Mouse (Mus musculus): ENCODE measurements around the gene Samd11.
A peak's percentile ranks its signal among the peaks of the same experiment; 100 is the strongest.

The Samd11 gene

GRCm38 (mm10) chr4:156255078-156255839 is at the start of gene Samd11:
Gene Samd11, minus strand, starts transcription at chr4:156255657.
- DNase-seq (ENCODE audit: extremely low spot score, low spot score): peak; percentile 48

GRCm38 (mm10) chr4:156254361-156255077 is 938 bp downstream of the Samd11 start:
- peak; percentile 51 for DNase-seq (ENCODE audit: extremely low spot score, low spot score)

- no peak for DNase-seq (ENCODE audit: extremely low spot score, low spot score)
Observed at GRCm38 (mm10) chr4:156253043-156253442, 2.4 kb downstream of the Samd11 start.

- DNase-seq (ENCODE audit: extremely low spot score, low spot score): no peak
Observed at GRCm38 (mm10) chr4:156252619-156253018, 2.8 kb downstream of the Samd11 start.

- no peak for DNase-seq (ENCODE audit: extremely low spot score, low spot score)
Observed at GRCm38 (mm10) chr4:156252140-156252539, 3.3 kb downstream of the Samd11 start.

- DNase-seq (ENCODE audit: extremely low spot score, low spot score): no peak
Observed at GRCm38 (mm10) chr4:156251081-156251480, 4.4 kb downstream of the Samd11 start.

- DNase-seq (ENCODE audit: extremely low spot score, low spot score): no peak
Observed at GRCm38 (mm10) chr4:156249567-156249966, 5.9 kb downstream of the Samd11 start.

- peak; percentile 39 for DNase-seq (ENCODE audit: extremely low spot score, low spot score)
Observed at GRCm38 (mm10) chr4:156236651-156237447, 18.6 kb downstream of the Samd11 start.

- DNase-seq (ENCODE audit: extremely low spot score, low spot score): peak; percentile 96
Observed at GRCm38 (mm10) chr4:156235808-156236533, 19.5 kb downstream of the Samd11 start, which contains the start of gene Noc2l. Gene Noc2l, plus strand, starts transcription at chr4:156236010.

GRCm38 (mm10) chr4:156235360-156235770 is 20.1 kb downstream of the Samd11 start:
- no peak for DNase-seq (ENCODE audit: extremely low spot score, low spot score)

GRCm38 (mm10) chr4:156234701-156235213 is 20.7 kb downstream of the Samd11 start, which contains the start of gene Plekhn1:
Gene Plekhn1, minus strand, starts transcription at chr4:156234857.
- peak; percentile 84 for DNase-seq (ENCODE audit: extremely low spot score, low spot score)

GRCm38 (mm10) chr4:156234021-156234501 is 21.4 kb downstream of the Samd11 start:
- peak; percentile 60 for DNase-seq (ENCODE audit: extremely low spot score, low spot score)

- DNase-seq (ENCODE audit: extremely low spot score, low spot score): no peak
Observed at GRCm38 (mm10) chr4:156228393-156229024, 26.9 kb downstream of the Samd11 start.

- DNase-seq (ENCODE audit: extremely low spot score, low spot score): no peak
Observed at GRCm38 (mm10) chr4:156227752-156228392, 27.6 kb downstream of the Samd11 start.

- DNase-seq (ENCODE audit: extremely low spot score, low spot score): no peak
Observed at GRCm38 (mm10) chr4:156224276-156224675, 31.2 kb downstream of the Samd11 start.

- no peak for DNase-seq (ENCODE audit: extremely low spot score, low spot score)
Observed at GRCm38 (mm10) chr4:156219936-156220335, 35.5 kb downstream of the Samd11 start.

GRCm38 (mm10) chr4:156217838-156218237 is 37.6 kb downstream of the Samd11 start:
- no peak for DNase-seq (ENCODE audit: extremely low spot score, low spot score)

GRCm38 (mm10) chr4:156217022-156217669 is 38.3 kb downstream of the Samd11 start:
- DNase-seq (ENCODE audit: extremely low spot score, low spot score): no peak

- DNase-seq (ENCODE audit: extremely low spot score, low spot score): no peak
Observed at GRCm38 (mm10) chr4:156216196-156216595, 39.3 kb downstream of the Samd11 start.

Measured in neural tube, embryonic 10.5 days (tissue).